Mouse (Mus musculus) lung, embryonic 15.5 days (tissue): ENCODE data around the gene Nxpe4. TPM values are rescaled to one million over a fixed set of nuclear protein-coding genes. Genes with fewer than 3 reads are reported as not detected.

Experiments used
- ATAC-seq: fragments of 200-750 bp; cut with Nextera tagmentation; 2 replicates; pipeline ENCODE4 v1.8.0; 2017; ENCODE audit warnings: moderate number of reproducible peaks, borderline replicate concordance; ENCODE audit not compliant: low FRiP score, low TSS enrichment; ENCODE audit errors: extremely low read depth
- H3K27ac ChIP-seq: fragments of 300-500 bp; sonication (generic); 2 replicates; pipeline ENCODE4 v1.5.1; 2015; ENCODE audit warnings: moderate library complexity, mild to moderate bottlenecking, inconsistent platforms
- H3K27me3 ChIP-seq: fragments of 300-500 bp; sonication (generic); 2 replicates; pipeline ENCODE4 v1.6.1; 2015; ENCODE audit warnings: inconsistent platforms
- H3K36me3 ChIP-seq: fragments of 300-500 bp; sonication (generic); 2 replicates; pipeline ENCODE4 v1.6.1; 2015; ENCODE audit warnings: inconsistent platforms
- H3K4me1 ChIP-seq: fragments of 300-500 bp; sonication (generic); 2 replicates; pipeline ENCODE4 v1.6.1; 2015; ENCODE audit warnings: inconsistent platforms
- H3K4me2 ChIP-seq: fragments of 300-500 bp; sonication (generic); 2 replicates; pipeline ENCODE4 v1.6.1; 2015; ENCODE audit warnings: inconsistent platforms, mild to moderate bottlenecking, moderate library complexity
- H3K4me3 ChIP-seq: fragments of 300-500 bp; sonication (generic); 2 replicates; pipeline ENCODE4 v1.5.1; 2015; ENCODE audit warnings: mild to moderate bottlenecking, inconsistent platforms
- H3K9ac ChIP-seq: fragments of 300-500 bp; sonication (generic); 2 replicates; pipeline ENCODE4 v1.6.1; 2015; ENCODE audit warnings: inconsistent platforms
- H3K9me3 ChIP-seq: fragments of 300-500 bp; sonication (generic); 2 replicates; pipeline ENCODE4 v1.6.1; 2016; ENCODE audit warnings: inconsistent platforms
- WGBS: fragments of 180-500 bp; shearing (Covaris S2); methylation state at CpG from one replicate; pipeline ENCODE4 v1.1.7; 2015; 5-methylcytosine and 5-hydroxymethylcytosine counted together
- polyA plus RNA-seq: library from polyadenylated mRNA; unstranded; fragments of >200 nt; fragmentation: Nextera tagmentation; extraction: Ambion mirVana; gene quantifications from 2 replicates; pipeline ENCODE4 v1.2.1, GENCODE M21; 2015

The Nxpe4 gene
- polyA plus RNA-seq, 1 experiment from 2014 or later, result 7.1 TPM

- Histone ChIP-seq H3K4me2 (no peak overlapping the region), H3K9me3 (no peaks in the 10 kb centered on the region), H3K4me1 (no peaks in the 10 kb centered on the region), H3K27me3 (no peaks in the 10 kb centered on the region), H3K36me3 (no peaks in the 10 kb centered on the region), H3K4me3 (no peak overlapping the region), H3K27ac (no peak overlapping the region), H3K9ac (no peak overlapping the region)
- 58% methylated on average over 10 of the region's 10 CpGs for WGBS
- peak; percentile 35; the same call in 1 of the 2 replicates for ATAC-seq
These were observed 179.0 kb downstream of the Nxpe4 start for GRCm38 (mm10) chr9:48340708-48341380.

GRCm38 (mm10) chr9:48345456-48345855 is 183.6 kb downstream of the Nxpe4 start:
- H3K4me1 ChIP-seq, result no peaks in the 10 kb centered on the region
- H3K27me3 ChIP-seq, result no peaks in the 10 kb centered on the region
- ATAC-seq, result no peak
- H3K9me3 ChIP-seq, result no peaks in the 10 kb centered on the region
- H3K4me2 ChIP-seq, result no peak overlapping the region
- no peak overlapping the region for H3K4me3 ChIP-seq
- 50% methylated on average over 9 of the region's 9 CpGs for WGBS
- no peak overlapping the region for H3K27ac ChIP-seq
- no peaks in the 10 kb centered on the region for H3K36me3 ChIP-seq
- H3K9ac ChIP-seq, result no peak overlapping the region

GRCm38 (mm10) chr9:48345866-48346265 is 184.0 kb downstream of the Nxpe4 start:
- Histone ChIP-seq H3K27me3 (no peaks in the 10 kb centered on the region), H3K36me3 (no peaks in the 10 kb centered on the region), H3K9ac (no peak overlapping the region), H3K4me2 (no peak overlapping the region), H3K9me3 (no peaks in the 10 kb centered on the region), H3K27ac (no peak overlapping the region), H3K4me1 (no peaks in the 10 kb centered on the region), H3K4me3 (no peak overlapping the region)
- no peak for ATAC-seq
- 77% methylated on average over 3 of the region's 3 CpGs for WGBS

GRCm38 (mm10) chr9:48353148-48353698 is 191.4 kb downstream of the Nxpe4 start, which contains the start of gene Nxpe2:
Gene Nxpe2 (minus strand): TSS chr9:48353454.
- ATAC-seq, result no peak; the same call in 1 of the 2 replicates
- Histone ChIP-seq H3K27me3 (no peaks in the 10 kb centered on the region), H3K9me3 (no peaks in the 10 kb centered on the region), H3K4me3 (no peak within 1 kb of the TSS), H3K4me2 (no peak within 1 kb of the TSS), H3K9ac (no peak within 1 kb of the TSS), H3K4me1 (no peaks in the 10 kb centered on the region), H3K36me3 (no peaks in the 10 kb centered on the region), H3K27ac (peak within 1 kb of the TSS; percentile 55)
- WGBS, result 55% methylated on average over 2 of the region's 2 CpGs

GRCm38 (mm10) chr9:48354122-48354521 is 192.3 kb downstream of the Nxpe4 start:
- ATAC-seq, result no peak
- H3K27me3 ChIP-seq, result no peaks in the 10 kb centered on the region
- 69% methylated on average over 4 of the region's 4 CpGs for WGBS

GRCm38 (mm10) chr9:48354793-48355192 is 193.0 kb downstream of the Nxpe4 start:
- ATAC-seq, result no peak
- WGBS, result 33% methylated on average over 3 of the region's 3 CpGs

More at GRCm38 (mm10) chr9:48354122-48354521, 192.3 kb downstream of the Nxpe4 start:
- no peak overlapping the region for H3K4me2 ChIP-seq
- H3K27ac ChIP-seq, result peak overlapping the region; percentile 53; the same call in 1 of the 2 replicates
- no peak overlapping the region for H3K9ac ChIP-seq
- no peaks in the 10 kb centered on the region for H3K36me3 ChIP-seq
- no peaks in the 10 kb centered on the region for H3K9me3 ChIP-seq
- H3K4me1 ChIP-seq, result no peaks in the 10 kb centered on the region
- no peak overlapping the region for H3K4me3 ChIP-seq

GRCm38 (mm10) chr9:48357097-48357496 is 195.3 kb downstream of the Nxpe4 start:
- WGBS, result 80% methylated on average over 3 of the region's 3 CpGs
- H3K36me3 ChIP-seq, result no peaks in the 10 kb centered on the region
- no peak overlapping the region for H3K4me2 ChIP-seq
- H3K9me3 ChIP-seq, result no peaks in the 10 kb centered on the region
- no peaks in the 10 kb centered on the region for H3K4me1 ChIP-seq
- no peak overlapping the region for H3K4me3 ChIP-seq
- ATAC-seq, result no peak
- H3K9ac ChIP-seq, result no peak overlapping the region
- no peak overlapping the region for H3K27ac ChIP-seq
- H3K27me3 ChIP-seq, result no peaks in the 10 kb centered on the region

More at GRCm38 (mm10) chr9:48354793-48355192, 193.0 kb downstream of the Nxpe4 start:
- H3K4me3 ChIP-seq, result no peak overlapping the region
- H3K9ac ChIP-seq, result no peak overlapping the region
- no peak overlapping the region for H3K4me2 ChIP-seq
- no peak overlapping the region for H3K27ac ChIP-seq
- no peaks in the 10 kb centered on the region for H3K4me1 ChIP-seq
- no peaks in the 10 kb centered on the region for H3K9me3 ChIP-seq
- no peaks in the 10 kb centered on the region for H3K27me3 ChIP-seq
- H3K36me3 ChIP-seq, result no peaks in the 10 kb centered on the region

GRCm38 (mm10) chr9:48360826-48361225 is 199.0 kb downstream of the Nxpe4 start:
- ATAC-seq, result no peak

GRCm38 (mm10) chr9:48361815-48362631 is 200.2 kb downstream of the Nxpe4 start:
- no peaks in the 10 kb centered on the region for H3K9me3 ChIP-seq
- no peaks in the 10 kb centered on the region for H3K36me3 ChIP-seq
- WGBS, result 46% methylated on average over 14 of the region's 14 CpGs
- H3K4me2 ChIP-seq, result no peak overlapping the region
- peak; percentile 64; the same call in 1 of the 2 replicates for ATAC-seq
- no peaks in the 10 kb centered on the region for H3K27me3 ChIP-seq
- no peak overlapping the region for H3K27ac ChIP-seq
- H3K4me1 ChIP-seq, result no peaks in the 10 kb centered on the region
- H3K9ac ChIP-seq, result no peak overlapping the region
- H3K4me3 ChIP-seq, result no peak overlapping the region

More at GRCm38 (mm10) chr9:48360826-48361225, 199.0 kb downstream of the Nxpe4 start:
- H3K36me3 ChIP-seq, result no peaks in the 10 kb centered on the region
- no peaks in the 10 kb centered on the region for H3K27me3 ChIP-seq
- no peaks in the 10 kb centered on the region for H3K4me1 ChIP-seq
- WGBS, result 64% methylated on average over 4 of the region's 4 CpGs
- H3K27ac ChIP-seq, result no peak overlapping the region
- H3K4me3 ChIP-seq, result no peak overlapping the region
- no peak overlapping the region for H3K9ac ChIP-seq
- H3K4me2 ChIP-seq, result no peak overlapping the region
- H3K9me3 ChIP-seq, result no peaks in the 10 kb centered on the region

GRCm38 (mm10) chr9:48362743-48363142 is 200.9 kb downstream of the Nxpe4 start:
- WGBS, result 77% methylated on average over 6 of the region's 6 CpGs
- Histone ChIP-seq H3K4me3 (no peak overlapping the region), H3K4me1 (no peaks in the 10 kb centered on the region), H3K9me3 (no peaks in the 10 kb centered on the region), H3K36me3 (no peaks in the 10 kb centered on the region), H3K27me3 (no peaks in the 10 kb centered on the region), H3K9ac (no peak overlapping the region), H3K4me2 (no peak overlapping the region), H3K27ac (no peak overlapping the region)
- no peak for ATAC-seq

- no peak for ATAC-seq
- Histone ChIP-seq H3K4me3 (no peak overlapping the region), H3K36me3 (no peaks in the 10 kb centered on the region), H3K27me3 (no peaks in the 10 kb centered on the region), H3K9me3 (no peaks in the 10 kb centered on the region), H3K4me2 (no peak overlapping the region), H3K27ac (no peak overlapping the region), H3K4me1 (no peaks in the 10 kb centered on the region), H3K9ac (no peak overlapping the region)
- WGBS, result 71% methylated on average over 4 of the region's 4 CpGs
These were observed 211.5 kb downstream of the Nxpe4 start for GRCm38 (mm10) chr9:48373232-48373878.
